In genomic region chr1:36149411-36149810, GRCm38 (mm10) we compare ENCODE assay signal across 8 mouse cellular contexts.
DNase-seq lines count a peak whose midpoint lies in the region; TF ChIP-seq lines count a peak whose summit lies in the region.

No protein-coding gene starts in this region.

- no peak overlapping the region for H3K27ac ChIP-seq in cerebellum, adult 2 months (ENCODE audit: insufficient read depth, low read length)
- H3K27ac ChIP-seq in cortical plate, adult 2 months (ENCODE audit: insufficient read depth, low read length): no peak overlapping the region

- no peaks in the 10 kb centered on the region for H3K4me1 ChIP-seq in cerebellum, adult 2 months (ENCODE audit: control insufficient read depth, insufficient read depth, low read length)
- H3K4me1 ChIP-seq in lung, adult 2 months (ENCODE audit: control insufficient read depth, insufficient read depth, low read length): no peaks in the 10 kb centered on the region; the same call in 1 of the 2 replicates
- no peaks in the 10 kb centered on the region for H3K4me1 ChIP-seq in cortical plate, adult 2 months (ENCODE audit: control insufficient read depth, insufficient read depth, low read length)

- H3K4me3 ChIP-seq in cerebellum, adult 2 months (replicated peaks; ENCODE audit: insufficient read depth, low read depth, low read length): no peak overlapping the region
- H3K4me3 ChIP-seq in lung, adult 2 months (replicated peaks; ENCODE audit: extremely low read depth, low read depth, low read length): no peak overlapping the region
- H3K4me3 ChIP-seq in cortical plate, adult 2 months (ENCODE audit: insufficient read depth, low read length): no peak overlapping the region

- H3K27me3 ChIP-seq in cerebellum, adult 2 months (ENCODE audit: control insufficient read depth, insufficient read depth, low read length): no peaks in the 10 kb centered on the region

- peak; percentile 58; the same call in 1 of the 2 replicates for TF ChIP-seq CTCF in cerebellum, adult 2 months (IDR thresholded peaks at IDR 0.05; ENCODE audit: borderline replicate concordance, insufficient read depth, low read depth, low read length)
- TF ChIP-seq CTCF in lung, adult 2 months (IDR thresholded peaks at IDR 0.05; ENCODE audit: insufficient read depth, low read length): peak; percentile 62
- TF ChIP-seq CTCF in cortical plate, adult 2 months (IDR thresholded peaks at IDR 0.05; ENCODE audit: extremely low read depth, insufficient read depth, low read length): peak; percentile 44; the same call in 1 of the 2 replicates

- peak; percentile 26 to 35 for DNase-seq in cerebellum, adult 2 months
- no peak for DNase-seq in cerebellum, postnatal 4 days (ENCODE audit: low spot score in 2 of 2)
- DNase-seq in lung, adult 2 months: no peak
- DNase-seq in lung, adult 18-20 months: no peak
- peak; percentile 43 for DNase-seq in lung, postnatal 14 days
- DNase-seq in ovary, postnatal 10 days (ENCODE audit: low spot score): no peak
- DNase-seq in adrenal gland, adult 8-10 months: no peak

- no peak for TF ChIP-seq POLR2A in cerebellum, adult 2 months (IDR thresholded peaks at IDR 0.05; ENCODE audit: borderline replicate concordance, insufficient read depth, low read length)
- no peak for TF ChIP-seq POLR2A in lung, adult 2 months (IDR thresholded peaks at IDR 0.05; ENCODE audit: borderline replicate concordance, extremely low read depth, low read depth, low read length)
- no peak for TF ChIP-seq POLR2A in cortical plate, adult 2 months (IDR thresholded peaks at IDR 0.05; ENCODE audit: extremely low read depth, insufficient read depth, low read length)

- WGBS in cerebellum, adult 2 months: 67% methylated on average over 1 of the region's 1 CpGs
- 42% methylated on average over 1 of the region's 1 CpGs for WGBS in lung, adult 2 months

Comparison
In these comparisons a context has a peak if more than half of its experiments do, and no peak if none do; other contexts are left out.
1. DNase-seq: peak in cerebellum, adult 2 months (2 of 2) and lung, postnatal 14 days (single experiment); none in cerebellum, postnatal 4 days (0 of 2), lung, adult 2 months (single experiment), lung, adult 18-20 months (0 of 2), ovary, postnatal 10 days (single experiment) and adrenal gland, adult 8-10 months (single experiment).
2. Peak in every context shown above with its lines, with median percentiles within 50 percentile points of each other: CTCF ChIP-seq.